Mouse (Mus musculus) G1E (cell line): ENCODE data around the gene Traip. TPM values are rescaled to one million over a fixed set of nuclear protein-coding genes. Genes with fewer than 3 reads are reported as not detected.

Source experiments
- ATAC-seq: 2 replicates; pipeline ENCODE4 v1.8.0; 2016; ENCODE audit warnings: mild to moderate bottlenecking; ENCODE audit not compliant: insufficient number of reproducible peaks, poor library complexity, low FRiP score, severe bottlenecking; ENCODE audit errors: extremely low read depth
- DNase-seq: peaks from one replicate; pipeline ENCODE4 v3.0.0; 2012; ENCODE audit warnings: low spot score
- H3K27me3 ChIP-seq: 2 replicates; pipeline ENCODE4 v1.6.1; 2012; ENCODE audit warnings: mild to moderate bottlenecking, low read length, inconsistent platforms; ENCODE audit not compliant: insufficient read depth
- H3K36me3 ChIP-seq: replicated peaks from 2 replicates; pipeline ENCODE3; 2012; ENCODE audit warnings: mild to moderate bottlenecking, inconsistent platforms
- H3K4me1 ChIP-seq: 2 replicates; pipeline ENCODE4 v1.6.1; 2012; ENCODE audit warnings: low read depth, low read length, inconsistent platforms, mixed read lengths; ENCODE audit not compliant: insufficient read depth
- H3K4me3 ChIP-seq: 2 replicates; pipeline ENCODE4 v1.5.1; 2012; ENCODE audit warnings: low read depth, mild to moderate bottlenecking, inconsistent platforms, low read length, moderate library complexity, mixed read lengths
- H3K9me3 ChIP-seq: replicated peaks from 2 replicates; pipeline ENCODE4 v1.6.1; 2012; ENCODE audit warnings: inconsistent platforms
- CTCF ChIP-seq: IDR thresholded peaks from 2 replicates; pipeline ENCODE4 v1.5.1; 2012; ENCODE audit warnings: low read depth, low read length, inconsistent platforms, mixed read lengths
- GATA1 ChIP-seq: IDR thresholded peaks from 2 replicates; pipeline ENCODE4 v1.6.1; 2012; ENCODE audit warnings: borderline replicate concordance, low read length, inconsistent platforms, mixed read lengths
- GATA2 ChIP-seq: IDR thresholded peaks from 2 replicates; pipeline ENCODE4 v1.6.1; 2012; ENCODE audit warnings: low read depth, low read length, inconsistent platforms, borderline replicate concordance
- POLR2AphosphoS5 ChIP-seq: IDR thresholded peaks from 2 replicates; pipeline ENCODE4 v1.6.1; 2012; ENCODE audit warnings: low read depth, low read length, inconsistent platforms; ENCODE audit not compliant: insufficient replicate concordance
- TAL1 ChIP-seq: conservative IDR thresholded peaks from 2 replicates; pipeline ENCODE4 v1.6.1; 2012; ENCODE audit warnings: low read depth, low read length, inconsistent platforms, mixed read lengths
- polyA plus RNA-seq: library from polyadenylated mRNA; stranded (reverse); fragments of >175 nt; gene quantifications from 2 replicates; pipeline ENCODE4 v1.2.3, GENCODE M21; 2012
- total RNA-seq, 2 experiments: library from RNA; stranded (forward) in 1 of 2; stranded (reverse) in 1 of 2; fragments of 200-1000 nt in 1 of 2; fragments of >200 nt in 1 of 2; fragmentation: Nextera tagmentation in 1 of 2; gene quantifications; 2 replicates each; pipeline ENCODE4 v1.2.3; 2014 to 2017

Traip gene
- total and polyA plus RNA-seq, 3 experiments = 10.7 to 28.7 (median 25.6) TPM

DNA sequence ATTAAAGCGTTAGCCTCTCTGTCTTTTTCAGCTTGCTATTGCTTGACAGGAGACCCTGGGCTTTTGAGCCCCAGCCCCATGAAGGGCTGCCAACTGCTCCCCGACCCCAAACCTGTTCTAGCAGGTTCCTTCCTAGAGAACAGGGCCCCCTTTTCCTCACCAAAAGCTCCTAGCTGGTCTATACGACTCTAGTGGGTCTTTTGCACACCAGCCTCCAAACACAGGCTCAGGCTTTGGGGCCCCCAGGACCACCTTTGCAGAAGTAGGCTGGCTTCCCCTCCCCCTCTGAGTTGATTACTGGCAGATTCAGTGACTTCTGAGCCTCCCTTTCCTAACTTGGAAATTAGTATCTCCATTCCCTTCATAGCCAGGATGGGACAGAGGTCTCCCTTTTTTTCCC, 13.1 kb upstream of the Traip start:
- TF ChIP-seq TAL1 = no peak
- TF ChIP-seq POLR2AphosphoS5 = no peak
- no peak for TF ChIP-seq GATA1
- no peak for TF ChIP-seq GATA2
- no peak for TF ChIP-seq CTCF
- Histone ChIP-seq H3K9me3 (no peaks in the 10 kb centered on the region), H3K4me1 (peaks cover 6% of the 10 kb centered on the region; the same call in 1 of the 2 replicates), H3K36me3 (no peaks in the 10 kb centered on the region), H3K27me3 (peaks cover 92% of the 10 kb centered on the region), H3K4me3 (no peak overlapping the region)
- no peak for ATAC-seq
- DNase-seq = no peak

DNA sequence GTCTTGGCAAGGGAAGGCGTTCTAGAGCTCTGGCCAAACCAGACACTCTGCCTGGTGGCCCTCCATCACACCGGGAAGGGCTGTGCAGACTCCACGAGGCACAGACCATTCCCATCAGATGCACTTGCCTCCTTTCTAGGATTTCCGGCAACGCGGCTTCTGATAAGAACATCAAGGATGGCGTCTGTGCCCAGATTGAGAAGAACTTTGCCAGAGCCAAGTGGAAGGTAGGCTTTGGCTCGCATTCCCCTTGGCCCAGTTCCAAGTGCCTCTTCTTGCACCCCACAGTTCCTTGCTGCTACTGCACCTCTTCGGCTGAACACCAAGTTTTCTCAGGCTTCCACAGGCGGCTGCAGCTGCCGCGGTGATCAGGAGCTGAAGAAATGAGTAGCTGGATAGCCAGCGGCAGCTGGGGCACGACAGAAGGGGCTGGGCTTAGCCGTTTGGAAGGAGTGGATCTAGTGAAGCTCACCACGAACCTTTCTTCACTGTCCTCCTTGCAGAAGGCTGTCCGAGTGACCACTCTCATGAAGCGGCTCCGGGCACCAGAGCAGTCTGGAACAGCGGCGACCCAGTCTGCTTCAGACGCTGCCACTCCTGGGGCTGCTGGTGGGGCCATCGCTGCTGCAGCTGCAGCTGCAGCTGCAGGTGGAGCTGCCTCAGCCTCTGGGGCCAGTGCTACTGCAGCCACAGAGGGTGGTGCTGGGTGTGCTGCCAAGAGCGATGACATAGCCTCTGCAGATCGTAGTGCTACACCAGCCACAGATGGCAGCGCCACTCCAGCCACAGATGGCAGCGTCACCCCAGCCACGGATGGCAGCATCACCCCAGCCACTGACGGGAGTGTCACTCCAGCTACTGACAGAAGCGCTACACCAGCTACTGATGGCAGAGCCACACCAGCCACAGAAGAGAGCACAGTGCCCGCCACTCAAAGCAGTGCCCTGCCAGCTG, 2.4 kb upstream of the Traip start:
- Histone ChIP-seq H3K4me3 (no peak overlapping the region), H3K4me1 (peaks cover 29% of the 10 kb centered on the region), H3K36me3 (peaks cover 4% of the 10 kb centered on the region), H3K27me3 (peaks cover 45% of the 10 kb centered on the region), H3K9me3 (no peaks in the 10 kb centered on the region)
- TF ChIP-seq GATA2 (no peak), CTCF (no peak), POLR2AphosphoS5 (no peak), GATA1 (no peak), TAL1 (no peak)
- DNase-seq (no peak), ATAC-seq (no peak)

GRCm38 (mm10) chr9:107949184-107949921, 583 bp upstream of the Traip start:
- Histone ChIP-seq H3K4me1 (peaks cover 38% of the 10 kb centered on the region), H3K4me3 (no peak overlapping the region)

DNA sequence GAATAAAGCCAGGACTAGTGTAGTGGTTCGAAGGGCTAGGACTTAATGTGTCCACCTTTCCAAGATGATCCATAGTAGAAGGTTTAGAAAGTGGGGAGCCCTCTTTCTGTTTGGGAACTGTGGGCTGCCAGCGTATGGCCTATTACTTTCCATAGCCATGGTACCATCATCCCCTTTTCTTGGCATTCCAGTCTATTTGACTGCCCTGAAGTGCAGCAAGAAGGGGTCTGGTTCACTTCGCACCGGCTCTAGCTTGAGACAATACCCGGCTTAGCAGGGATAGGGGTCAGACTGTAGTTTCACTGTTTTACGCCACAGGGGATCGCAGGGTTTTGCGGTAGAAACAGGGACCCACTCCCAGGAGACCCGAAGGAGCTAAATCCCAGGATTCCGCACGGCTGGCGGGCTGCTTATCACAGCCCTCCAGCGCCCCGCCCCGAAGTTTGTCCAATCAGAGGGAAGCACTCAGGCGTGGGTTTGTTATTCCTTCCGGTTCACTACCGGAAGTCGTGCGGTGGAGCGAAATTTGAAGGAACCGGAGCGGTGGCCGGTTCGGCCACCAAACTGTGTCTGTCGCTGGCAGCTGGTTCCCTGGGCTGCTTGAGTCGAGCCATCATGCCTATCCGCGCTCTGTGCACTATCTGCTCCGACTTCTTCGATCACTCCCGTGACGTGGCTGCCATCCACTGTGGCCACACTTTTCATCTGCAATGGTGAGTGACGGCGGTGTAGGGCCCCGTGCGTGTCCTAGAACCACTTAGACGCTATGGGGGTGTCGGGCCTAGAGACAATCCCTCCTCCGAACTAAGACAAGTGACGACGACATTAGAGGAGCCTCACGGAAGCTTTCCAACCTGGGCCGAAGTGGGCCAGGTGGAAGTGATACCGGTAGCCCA, 772 bp downstream of the Traip start:
- DNase-seq (peak; percentile 94), ATAC-seq (peak; percentile 93)
- Histone ChIP-seq H3K4me3 (peak overlapping the region; percentile 90), H3K36me3 (peaks cover 34% of the 10 kb centered on the region), H3K27me3 (peaks cover 33% of the 10 kb centered on the region), H3K4me1 (peaks cover 38% of the 10 kb centered on the region), H3K9me3 (no peaks in the 10 kb centered on the region)
- no peak for TF ChIP-seq GATA2
- TF ChIP-seq GATA1 = no peak
- no peak for TF ChIP-seq CTCF
- no peak for TF ChIP-seq TAL1
- TF ChIP-seq POLR2AphosphoS5 = no peak

More at GRCm38 (mm10) chr9:107949184-107949921, 583 bp upstream of the Traip start:
- Histone ChIP-seq H3K27me3 (peaks cover 42% of the 10 kb centered on the region), H3K36me3 (peaks cover 21% of the 10 kb centered on the region), H3K9me3 (no peaks in the 10 kb centered on the region)
- no peak for ATAC-seq
- no peak for DNase-seq
- TF ChIP-seq GATA2 = no peak
- TF ChIP-seq GATA1 = no peak
- no peak for TF ChIP-seq TAL1
- no peak for TF ChIP-seq POLR2AphosphoS5
- no peak for TF ChIP-seq CTCF

DNA sequence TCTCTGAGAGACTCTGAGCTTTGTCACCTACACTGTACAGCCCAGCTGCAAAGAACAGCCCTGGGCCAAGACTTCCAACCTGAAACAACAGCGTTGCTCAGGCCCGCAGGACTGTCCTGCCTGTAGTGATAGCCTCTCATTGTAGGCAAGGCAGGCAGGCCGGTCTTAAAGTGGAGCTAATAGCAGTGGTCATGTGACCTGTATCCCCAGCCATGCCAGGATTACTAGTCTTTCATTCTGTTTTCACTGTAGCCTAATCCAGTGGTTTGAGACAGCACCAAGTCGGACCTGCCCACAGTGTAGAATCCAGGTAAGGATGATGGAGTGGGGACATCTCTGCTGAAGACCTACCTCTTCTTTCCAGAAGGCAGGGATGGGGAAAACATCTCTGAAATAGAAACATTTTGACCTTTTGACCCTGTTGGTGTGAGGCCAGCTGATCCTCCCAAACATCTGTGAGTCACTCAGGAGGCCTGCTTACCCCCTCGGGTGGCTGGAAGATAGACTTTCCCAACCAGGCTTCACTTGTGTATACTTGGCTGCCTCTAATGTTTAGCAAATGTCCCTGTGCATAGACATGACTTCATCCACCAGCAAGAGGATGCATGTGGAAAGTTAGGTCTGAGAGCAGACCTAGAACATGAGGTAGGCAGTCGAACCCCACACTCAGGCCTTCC, 5.8 kb downstream of the Traip start:
- Histone ChIP-seq H3K4me3 (no peak overlapping the region), H3K4me1 (peaks cover 19% of the 10 kb centered on the region), H3K36me3 (peaks cover 84% of the 10 kb centered on the region), H3K9me3 (no peaks in the 10 kb centered on the region), H3K27me3 (no peaks in the 10 kb centered on the region)
- no peak for ATAC-seq
- no peak for TF ChIP-seq CTCF
- TF ChIP-seq GATA1 = no peak
- no peak for TF ChIP-seq POLR2AphosphoS5
- TF ChIP-seq GATA2 = no peak
- TF ChIP-seq TAL1 = no peak
- no peak for DNase-seq
